Mouse (Mus musculus) embryonic facial prominence, embryonic 15.5 days (tissue): Measurements from ENCODE around the gene Cinp. TPM values are rescaled to one million over a fixed set of nuclear protein-coding genes. Genes with fewer than 3 reads are reported as not detected.

Source experiments
- ATAC-seq: fragments of 200-750 bp; cut with Nextera tagmentation; 2 replicates; pipeline ENCODE4 v1.8.0; 2017; ENCODE audit warnings: low read depth, moderate TSS enrichment; ENCODE audit not compliant: insufficient number of reproducible peaks, low FRiP score, low TSS enrichment
- H3K27ac ChIP-seq: fragments of 300-500 bp; sonication (generic); replicated peaks from 2 replicates; pipeline ENCODE4 v1.5.1; 2015; ENCODE audit warnings: mild to moderate bottlenecking, inconsistent platforms
- H3K27me3 ChIP-seq: fragments of 300-500 bp; sonication (generic); 2 replicates; pipeline ENCODE4 v1.6.1; 2015; ENCODE audit warnings: inconsistent platforms
- H3K36me3 ChIP-seq: fragments of 300-500 bp; sonication (generic); 2 replicates; pipeline ENCODE4 v1.6.1; 2015; ENCODE audit warnings: mild to moderate bottlenecking, inconsistent platforms
- H3K4me1 ChIP-seq: fragments of 300-500 bp; sonication (generic); 2 replicates; pipeline ENCODE4 v1.6.1; 2015; ENCODE audit warnings: inconsistent platforms
- H3K4me2 ChIP-seq: fragments of 300-500 bp; sonication (generic); replicated peaks from 2 replicates; pipeline ENCODE4 v1.6.1; 2015; ENCODE audit warnings: mild to moderate bottlenecking, inconsistent platforms
- H3K4me3 ChIP-seq: fragments of 300-500 bp; sonication (generic); replicated peaks from 2 replicates; pipeline ENCODE4 v1.5.1; 2015; ENCODE audit warnings: mild to moderate bottlenecking, inconsistent platforms
- H3K9ac ChIP-seq: fragments of 300-500 bp; sonication (generic); 2 replicates; pipeline ENCODE4 v1.6.1; 2015; ENCODE audit warnings: inconsistent platforms
- H3K9me3 ChIP-seq: fragments of 300-500 bp; sonication (generic); replicated peaks from 2 replicates; pipeline ENCODE4 v1.6.1; 2016; ENCODE audit warnings: inconsistent platforms
- WGBS: fragments of 180-500 bp; shearing (Covaris S2); methylation state at CpG from one replicate; pipeline ENCODE4 v1.1.7; 2015; 5-methylcytosine and 5-hydroxymethylcytosine counted together
- polyA plus RNA-seq: library from polyadenylated mRNA; unstranded; fragments of >200 nt; fragmentation: Nextera tagmentation; extraction: Ambion mirVana; gene quantifications from 2 replicates; pipeline ENCODE4 v1.2.1, GENCODE M21; 2015

Gene Cinp
- polyA plus RNA-seq, 1 experiment from 2014 or later = 68.4 TPM

GRCm38 (mm10) chr12:110828908-110829307, 60.0 kb downstream of the Cinp start:
- no peaks in the 10 kb centered on the region for H3K9me3 ChIP-seq
- H3K9ac ChIP-seq = no peak overlapping the region
- no peaks in the 10 kb centered on the region for H3K27me3 ChIP-seq
- ATAC-seq = no peak
- no peaks in the 10 kb centered on the region for H3K4me1 ChIP-seq
- H3K4me2 ChIP-seq = no peak overlapping the region
- H3K4me3 ChIP-seq = no peak overlapping the region
- no peak overlapping the region for H3K27ac ChIP-seq
- H3K36me3 ChIP-seq = no peaks in the 10 kb centered on the region
- WGBS = 94% methylated on average over 4 of the region's 4 CpGs

Other genes starting within 250 kb of the Cinp start
- gene 1700001K19Rik, start 206.5 kb downstream of the Cinp start, polyA plus RNA-seq = 0.24 and 0.35 TPM in 2 replicates
- gene Hsp90aa1, start 186.4 kb downstream of the Cinp start, polyA plus RNA-seq = 889 and 978 TPM in 2 replicates
- gene Wdr20, start 151.2 kb downstream of the Cinp start, polyA plus RNA-seq = 22.2 and 24.5 TPM in 2 replicates
- 7.3 and 9.6 TPM in 2 replicates for gene Mok, start 48.2 kb downstream of the Cinp start, polyA plus RNA-seq
- 7.8 and 8.0 TPM in 2 replicates for gene Zfp839, start 38.9 kb downstream of the Cinp start, polyA plus RNA-seq
- 4.2 and 5.2 TPM in 2 replicates for gene Tecpr2, start 119 bp upstream of the Cinp start, polyA plus RNA-seq
- gene Ankrd9, start 89.9 kb upstream of the Cinp start, polyA plus RNA-seq = 16.6 and 17.6 TPM in 2 replicates
- 13.0 and 14.3 TPM in 2 replicates for gene Rcor1, start 150.2 kb upstream of the Cinp start, polyA plus RNA-seq